Mouse (Mus musculus): Measurements from ENCODE around the gene Znhit3. TPM values are rescaled to one million over a fixed set of nuclear protein-coding genes. Genes with fewer than 3 reads are reported as not detected.

Gene Znhit3
- polyA plus RNA-seq, 1 experiment from 2014 or later: 87.0 TPM

DNA sequence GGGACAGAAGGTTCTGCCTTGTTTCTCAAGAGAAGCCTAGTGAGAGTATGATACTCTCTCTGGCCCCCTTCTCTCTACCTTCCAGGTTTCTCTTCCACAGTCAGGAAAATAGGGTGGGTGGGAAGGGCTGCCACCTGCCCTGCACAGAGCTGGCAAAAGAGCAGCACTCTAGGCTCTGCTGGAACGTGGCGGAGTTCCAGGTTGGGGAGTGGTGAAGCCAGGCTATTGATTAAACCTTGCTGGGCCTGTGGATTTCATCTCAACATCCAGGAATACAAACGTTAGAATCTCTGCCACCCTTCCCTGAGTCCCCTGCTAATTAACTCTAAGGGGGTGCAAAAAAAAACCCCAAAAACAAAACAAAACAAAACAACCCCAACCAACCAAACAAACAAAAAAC is 32.4 kb upstream of the Znhit3 start:
- WGBS: 49% methylated on average over 3 of the region's 3 CpGs
- no peaks in the 10 kb centered on the region for H3K36me3 ChIP-seq
- no peaks in the 10 kb centered on the region for H3K9me3 ChIP-seq
- no peak for DNase-seq (ENCODE audit: low spot score)
- H3K4me1 ChIP-seq (replicated peaks): peaks cover 37% of the 10 kb centered on the region
- peaks cover 14% of the 10 kb centered on the region for H3K27me3 ChIP-seq (ENCODE audit: insufficient read depth, poor library complexity, severe bottlenecking)
- no peak overlapping the region for H3K27ac ChIP-seq
- H3K4me3 ChIP-seq: no peak overlapping the region

- DNase-seq (ENCODE audit: low spot score): no peak
- WGBS: 39% methylated on average over 3 of the region's 3 CpGs
- H3K4me1 ChIP-seq (replicated peaks): peaks cover 41% of the 10 kb centered on the region
- H3K36me3 ChIP-seq: no peaks in the 10 kb centered on the region
- no peak overlapping the region for H3K4me3 ChIP-seq
- H3K27me3 ChIP-seq (ENCODE audit: insufficient read depth, poor library complexity, severe bottlenecking): peaks cover 18% of the 10 kb centered on the region
- H3K27ac ChIP-seq: no peak overlapping the region
- H3K9me3 ChIP-seq: no peaks in the 10 kb centered on the region
Measured at GRCm38 (mm10) chr11:84948114-84948513, 31.9 kb upstream of the Znhit3 start.

DNA sequence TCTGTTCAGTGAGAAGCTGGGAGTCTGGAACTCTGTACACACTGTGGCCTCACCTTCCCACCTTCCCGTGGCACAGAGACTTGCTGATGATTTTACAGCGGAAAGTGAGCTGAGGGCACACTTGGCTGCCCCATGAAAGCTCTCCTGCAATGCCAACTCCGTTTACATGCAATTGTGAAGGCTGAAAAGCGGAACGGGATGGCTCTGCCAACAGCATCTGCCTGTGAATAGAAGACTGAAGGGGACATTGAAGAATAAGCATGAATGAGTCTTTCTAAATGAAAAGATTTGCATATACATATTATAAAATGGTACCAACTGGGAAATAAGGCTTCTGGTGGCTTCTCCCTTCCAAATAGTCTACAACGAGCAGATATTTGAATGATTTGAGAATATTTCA is 31.0 kb upstream of the Znhit3 start:
- Histone ChIP-seq H3K4me3 (no peak overlapping the region), H3K36me3 (no peaks in the 10 kb centered on the region), H3K9me3 (no peaks in the 10 kb centered on the region), H3K4me1 (replicated peaks) (peaks cover 42% of the 10 kb centered on the region), H3K27me3 (ENCODE audit: insufficient read depth, poor library complexity, severe bottlenecking) (peaks cover 20% of the 10 kb centered on the region), H3K27ac (no peak overlapping the region)
- 70% methylated on average over 6 of the region's 6 CpGs for WGBS
- no peak for DNase-seq (ENCODE audit: low spot score)

- H3K4me3 ChIP-seq: no peak overlapping the region
- H3K9me3 ChIP-seq: no peaks in the 10 kb centered on the region
- no peak for DNase-seq (ENCODE audit: low spot score)
- WGBS: 62% methylated on average over 3 of the region's 3 CpGs
- no peaks in the 10 kb centered on the region for H3K36me3 ChIP-seq
- no peak overlapping the region for H3K27ac ChIP-seq
- H3K27me3 ChIP-seq (ENCODE audit: insufficient read depth, poor library complexity, severe bottlenecking): peaks cover 20% of the 10 kb centered on the region
- H3K4me1 ChIP-seq (replicated peaks): peaks cover 42% of the 10 kb centered on the region
Measured at GRCm38 (mm10) chr11:84945841-84946240, 29.7 kb upstream of the Znhit3 start.

- Histone ChIP-seq H3K4me3 (peak overlapping the region; percentile 44), H3K36me3 (no peaks in the 10 kb centered on the region), H3K27ac (peak overlapping the region; percentile 76), H3K9me3 (no peaks in the 10 kb centered on the region), H3K27me3 (ENCODE audit: insufficient read depth, poor library complexity, severe bottlenecking) (peaks cover 20% of the 10 kb centered on the region), H3K4me1 (replicated peaks) (peaks cover 50% of the 10 kb centered on the region)
- 2% methylated on average over 12 of the region's 12 CpGs for WGBS
- DNase-seq (ENCODE audit: low spot score): peak; percentile 53
Measured at GRCm38 (mm10) chr11:84944639-84945435, 28.7 kb upstream of the Znhit3 start.

GRCm38 (mm10) chr11:84943948-84944347 is 27.8 kb upstream of the Znhit3 start:
- no peaks in the 10 kb centered on the region for H3K36me3 ChIP-seq
- DNase-seq (ENCODE audit: low spot score): peak; percentile 80
- 0% methylated on average over 15 of the region's 15 CpGs for whole genome bisulfite sequencing
- peak overlapping the region; percentile 44 for H3K4me3 ChIP-seq
- peaks cover 20% of the 10 kb centered on the region for H3K27me3 ChIP-seq (ENCODE audit: insufficient read depth, poor library complexity, severe bottlenecking)
- H3K27ac ChIP-seq: peak overlapping the region; percentile 76
- no peaks in the 10 kb centered on the region for H3K9me3 ChIP-seq
- peaks cover 56% of the 10 kb centered on the region for H3K4me1 ChIP-seq (replicated peaks)

DNA sequence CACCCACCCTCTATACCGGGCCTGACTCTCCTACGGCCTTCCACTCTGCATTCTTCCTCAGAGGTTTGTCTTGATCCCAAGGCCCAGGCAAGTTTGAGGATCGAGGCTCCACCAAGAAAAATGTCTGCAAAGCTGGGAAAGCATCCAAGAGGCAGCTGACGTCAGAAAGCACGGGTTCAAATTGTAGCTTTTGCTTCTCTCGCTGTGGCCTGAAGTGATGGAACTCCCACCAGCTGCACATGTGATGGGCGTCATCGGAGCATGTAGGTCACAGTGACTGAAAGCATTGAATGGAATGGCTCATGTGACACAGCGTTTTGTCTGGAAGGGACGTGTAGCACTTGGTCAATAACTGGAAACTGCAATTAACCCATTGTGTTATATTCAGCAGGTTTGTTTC is 24.0 kb upstream of the Znhit3 start:
- 70% methylated on average over 10 of the region's 10 CpGs for WGBS

DNA sequence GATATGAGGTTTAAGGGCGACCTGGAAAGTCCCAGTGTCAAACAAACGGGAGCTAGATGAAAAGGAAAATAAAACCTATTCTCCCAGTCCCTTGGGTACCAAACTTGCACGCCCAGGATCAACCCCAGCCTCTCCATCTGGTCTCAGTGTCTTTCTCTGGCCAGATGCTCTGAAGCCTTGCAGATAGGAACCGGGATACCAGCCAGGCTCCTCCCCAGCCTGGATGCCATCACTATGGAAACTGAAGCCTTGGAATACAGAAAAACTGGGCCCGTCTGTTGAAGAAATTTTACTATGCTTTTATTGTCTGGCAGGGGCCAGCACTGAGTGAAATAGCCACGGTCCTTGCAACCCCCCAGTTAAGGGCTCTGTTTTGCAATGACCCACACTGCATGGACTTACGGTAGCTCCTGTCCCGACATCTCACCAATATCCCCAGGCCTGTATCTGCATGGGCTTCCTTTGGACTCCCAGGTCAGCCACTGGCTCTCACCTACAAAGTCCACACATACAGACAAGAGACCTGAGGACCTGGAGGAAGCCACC is 23.4 kb upstream of the Znhit3 start:
- no peaks in the 10 kb centered on the region for H3K36me3 ChIP-seq
- no peak overlapping the region; the same call in 1 of the 2 replicates for H3K27ac ChIP-seq
- no peak overlapping the region for H3K4me3 ChIP-seq
- DNase-seq (ENCODE audit: low spot score): no peak
- peaks cover 14% of the 10 kb centered on the region for H3K27me3 ChIP-seq (ENCODE audit: insufficient read depth, poor library complexity, severe bottlenecking)
- peaks cover 30% of the 10 kb centered on the region for H3K4me1 ChIP-seq (replicated peaks)
- H3K9me3 ChIP-seq: no peaks in the 10 kb centered on the region
- 63% methylated on average over 8 of the region's 8 CpGs for WGBS

More for the DNA sequence above, 24.0 kb upstream of the Znhit3 start:
- DNase-seq (ENCODE audit: low spot score): no peak
- H3K4me3 ChIP-seq: no peak overlapping the region
- H3K4me1 ChIP-seq (replicated peaks): peaks cover 35% of the 10 kb centered on the region
- H3K27me3 ChIP-seq (ENCODE audit: insufficient read depth, poor library complexity, severe bottlenecking): peaks cover 15% of the 10 kb centered on the region
- no peak overlapping the region; the same call in 1 of the 2 replicates for H3K27ac ChIP-seq
- H3K9me3 ChIP-seq: no peaks in the 10 kb centered on the region
- no peaks in the 10 kb centered on the region for H3K36me3 ChIP-seq

GRCm38 (mm10) chr11:84932261-84932660 is 16.1 kb upstream of the Znhit3 start:
- H3K4me3 ChIP-seq: no peak overlapping the region
- H3K27ac ChIP-seq: no peak overlapping the region
- 10% methylated on average over 6 of the region's 6 CpGs for WGBS
- H3K36me3 ChIP-seq: no peaks in the 10 kb centered on the region
- no peaks in the 10 kb centered on the region for H3K27me3 ChIP-seq (ENCODE audit: insufficient read depth, poor library complexity, severe bottlenecking)
- no peaks in the 10 kb centered on the region for H3K4me1 ChIP-seq (replicated peaks)
- DNase-seq (ENCODE audit: low spot score): no peak
- no peaks in the 10 kb centered on the region for H3K9me3 ChIP-seq

GRCm38 (mm10) chr11:84920981-84921380 is 4.8 kb upstream of the Znhit3 start:
- Histone ChIP-seq H3K9me3 (no peaks in the 10 kb centered on the region), H3K4me1 (replicated peaks) (peaks cover 13% of the 10 kb centered on the region), H3K27me3 (ENCODE audit: insufficient read depth, poor library complexity, severe bottlenecking) (no peaks in the 10 kb centered on the region), H3K36me3 (no peaks in the 10 kb centered on the region), H3K27ac (no peak overlapping the region), H3K4me3 (no peak overlapping the region)
- no peak for DNase-seq (ENCODE audit: low spot score)
- WGBS: 90% methylated on average over 8 of the region's 8 CpGs

GRCm38 (mm10) chr11:84919951-84920350 is 3.8 kb upstream of the Znhit3 start:
- H3K27ac ChIP-seq: no peak overlapping the region
- no peaks in the 10 kb centered on the region for H3K36me3 ChIP-seq
- H3K9me3 ChIP-seq: no peaks in the 10 kb centered on the region
- H3K4me1 ChIP-seq (replicated peaks): peaks cover 19% of the 10 kb centered on the region
- no peak for DNase-seq (ENCODE audit: low spot score)
- H3K27me3 ChIP-seq (ENCODE audit: insufficient read depth, poor library complexity, severe bottlenecking): no peaks in the 10 kb centered on the region
- 76% methylated on average over 7 of the region's 7 CpGs for WGBS
- no peak overlapping the region for H3K4me3 ChIP-seq

DNA sequence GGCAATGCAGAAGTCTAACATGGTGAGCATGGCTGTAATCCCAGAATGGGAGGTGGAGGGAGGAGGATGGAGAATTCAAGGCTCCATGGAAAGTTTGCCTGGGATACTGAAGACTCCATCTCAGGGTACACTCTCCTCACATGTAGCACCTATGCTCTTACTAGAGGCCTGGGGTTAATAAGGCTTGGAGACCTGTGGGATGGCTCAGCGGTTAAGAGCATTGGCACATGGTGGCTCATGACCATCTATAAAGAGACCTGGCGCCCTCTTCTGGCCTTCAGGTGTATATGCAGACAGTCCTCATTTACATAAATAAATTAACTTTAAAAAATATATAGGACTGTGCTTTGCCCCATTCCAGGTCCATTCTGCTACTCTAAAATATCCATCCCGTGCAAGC is 3.1 kb upstream of the Znhit3 start:
- Histone ChIP-seq H3K4me3 (no peak overlapping the region), H3K4me1 (replicated peaks) (peaks cover 26% of the 10 kb centered on the region), H3K27ac (no peak overlapping the region), H3K36me3 (peaks cover 5% of the 10 kb centered on the region), H3K27me3 (ENCODE audit: insufficient read depth, poor library complexity, severe bottlenecking) (no peaks in the 10 kb centered on the region), H3K9me3 (no peaks in the 10 kb centered on the region)
- DNase-seq (ENCODE audit: low spot score): no peak
- WGBS: 34% methylated on average over 3 of the region's 3 CpGs

DNA sequence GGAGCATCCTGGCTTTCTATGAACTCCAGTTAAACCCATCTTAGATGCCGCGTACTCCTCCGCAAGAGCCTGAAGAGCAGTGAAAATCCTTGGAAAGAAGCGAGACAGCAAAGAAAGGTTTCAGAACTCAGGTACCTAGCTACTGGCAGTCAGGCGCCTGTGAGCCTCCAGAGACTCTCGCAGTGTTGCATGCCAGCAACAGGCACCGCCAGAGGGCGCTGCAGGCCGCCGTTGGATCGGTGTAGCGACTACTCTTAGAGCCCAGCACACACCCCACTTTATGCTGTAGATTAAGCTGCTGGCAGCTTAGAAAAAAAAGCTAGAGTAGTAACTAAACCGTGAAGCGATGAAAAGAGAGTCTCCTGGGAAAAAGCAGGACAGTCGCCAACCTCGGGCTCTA is 2.3 kb upstream of the Znhit3 start:
- Histone ChIP-seq H3K4me3 (0 out of 2 replicates have a peak overlapping the region, but pooled peaks have one; percentile 14), H3K27me3 (ENCODE audit: insufficient read depth, poor library complexity, severe bottlenecking) (no peaks in the 10 kb centered on the region), H3K4me1 (replicated peaks) (peaks cover 28% of the 10 kb centered on the region), H3K36me3 (peaks cover 13% of the 10 kb centered on the region), H3K27ac (no peak overlapping the region), H3K9me3 (no peaks in the 10 kb centered on the region)
- DNase-seq (ENCODE audit: low spot score): peak; percentile 89
- 9% methylated on average over 16 of the region's 16 CpGs for WGBS
